Mouse (Mus musculus) left cerebral cortex, postnatal 4 days (tissue): Measurements from ENCODE around the gene Ddr2. TPM values are rescaled to one million over a fixed set of nuclear protein-coding genes. Genes with fewer than 3 reads are reported as not detected.
"Not testable (repeated sequence)": the region's sequence is repeated elsewhere in the genome, so short reads cannot be mapped to it uniquely, and the experiment has no call there.

Source experiments
- DNase-seq: peaks from one replicate; pipeline ENCODE4 v3.0.0-alpha.2; 2022
- intact Hi-C: fragments of 180-260 bp; cut with DNase I; formaldehyde crosslinking; loops from one replicate; pipeline ENCODE4 v1.15.1; 2025
- total RNA-seq, 2 experiments: library from RNA; stranded (reverse); gene quantifications; 2 replicates each; pipeline ENCODE4 v1.2.3; 2021

Ddr2 gene
- total RNA-seq, 2 experiments from 2014 or later, result 9.0 to 10.5 TPM

DNA sequence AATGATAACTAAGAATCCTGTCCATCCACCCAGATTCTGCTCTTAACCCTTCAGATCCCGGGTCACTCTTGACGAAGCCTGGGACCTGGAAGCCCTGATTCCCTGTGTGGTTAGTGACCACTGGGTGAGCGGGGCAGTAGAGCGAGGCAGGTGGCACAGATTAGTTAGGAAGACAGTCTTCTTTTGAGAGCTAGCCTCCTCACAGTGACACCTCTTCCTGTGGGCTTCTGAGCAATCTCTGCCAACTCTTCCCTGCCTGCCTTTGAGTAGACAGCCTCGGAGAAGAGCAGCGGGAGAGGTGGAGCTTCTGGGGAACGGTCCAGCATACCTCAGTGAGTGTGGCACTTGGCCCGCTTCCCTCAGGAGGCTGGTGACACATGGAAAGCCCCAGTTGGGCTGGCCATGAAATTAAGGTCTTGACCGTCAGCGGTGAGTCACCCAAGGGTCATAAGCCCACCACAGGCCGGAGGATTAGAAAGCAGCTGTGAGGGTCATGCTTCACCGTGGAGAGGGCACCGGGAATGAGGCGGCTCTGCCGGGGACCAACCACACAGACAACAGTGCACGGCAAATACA lies 1.2 kb upstream of the Ddr2 start:
- intact Hi-C loops, result no loop called here
- peak; percentile 50 for DNase-seq

DNA sequence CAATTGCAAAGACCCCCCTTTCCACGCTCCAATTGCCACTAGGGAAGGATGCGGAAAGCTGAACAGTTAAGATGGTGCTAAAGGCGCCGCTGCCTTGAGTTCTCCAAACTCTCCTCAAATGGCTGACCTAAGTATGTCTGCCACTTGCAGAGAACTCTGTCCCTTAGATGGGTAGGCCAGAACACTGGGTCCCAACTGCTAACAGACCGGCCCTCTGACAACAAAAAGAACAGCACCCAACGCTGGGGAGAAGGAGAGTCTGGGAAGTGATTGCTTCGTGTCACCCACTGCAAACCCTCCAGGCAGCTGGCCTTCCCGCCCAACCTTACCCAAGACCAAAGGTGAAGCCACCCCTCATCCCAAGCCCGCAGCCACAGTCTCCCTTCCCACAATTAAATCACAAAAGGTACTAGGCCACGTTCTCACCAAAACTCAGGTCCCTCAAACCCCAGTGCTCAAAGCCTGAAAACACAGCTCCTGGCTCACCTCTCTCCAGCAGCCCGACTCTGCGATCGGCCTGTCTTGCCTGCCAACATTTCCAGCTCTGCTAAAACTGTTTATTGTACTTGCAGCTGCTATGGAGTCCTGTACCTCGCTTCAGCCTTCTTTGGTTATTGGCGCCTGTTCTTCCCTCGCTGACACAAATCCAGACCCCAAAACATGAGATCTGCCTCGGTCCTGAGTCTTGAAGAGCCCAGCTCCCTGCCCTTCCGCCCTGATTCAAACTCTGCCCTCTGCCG lies 616 bp downstream of the Ddr2 start:
- intact Hi-C loops, result no loop called here
- no peak for DNase-seq

DNA sequence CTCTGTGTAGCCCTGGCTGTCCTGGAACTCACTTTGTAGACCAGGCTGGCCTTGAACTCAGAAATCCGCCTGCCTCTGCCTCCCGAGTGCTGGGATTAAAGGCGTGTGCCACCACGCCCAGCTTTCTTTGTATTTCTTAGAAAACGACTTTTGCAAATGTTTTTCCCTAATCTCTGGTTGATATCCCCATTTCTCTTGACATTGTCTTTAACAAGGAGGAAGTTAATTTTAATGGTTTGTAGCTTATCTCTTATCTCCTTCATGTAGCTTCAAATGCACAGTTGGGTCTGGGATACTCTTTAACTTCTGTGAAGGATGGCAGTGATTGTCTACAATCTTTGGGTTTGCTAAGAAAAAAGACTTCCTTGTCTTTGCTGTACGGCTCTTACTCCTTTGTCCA lies 7.7 kb downstream of the Ddr2 start:
- intact Hi-C loops, DNase-seq: not testable (repeated sequence)

DNA sequence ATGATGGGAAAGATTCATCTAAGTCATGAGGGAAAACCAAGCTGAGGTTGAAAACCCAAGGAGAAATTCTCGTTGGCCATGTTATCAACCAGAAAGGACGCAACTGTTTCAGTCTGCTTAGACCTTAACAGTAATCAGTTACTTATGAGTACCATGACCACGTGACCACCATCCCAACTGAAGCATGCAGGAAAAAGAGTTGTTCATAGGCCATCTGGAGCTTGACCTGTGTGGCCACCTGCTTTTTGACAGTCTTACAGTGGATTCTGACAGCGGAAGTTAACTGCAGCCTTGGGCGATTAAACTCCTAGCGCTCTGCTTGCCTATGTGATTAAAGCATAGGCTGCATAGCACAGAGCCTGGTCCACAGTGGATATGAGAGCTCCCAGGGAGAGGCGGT lies 23.9 kb downstream of the Ddr2 start:
- intact Hi-C loops, result no loop called here
- no peak for DNase-seq

DNA sequence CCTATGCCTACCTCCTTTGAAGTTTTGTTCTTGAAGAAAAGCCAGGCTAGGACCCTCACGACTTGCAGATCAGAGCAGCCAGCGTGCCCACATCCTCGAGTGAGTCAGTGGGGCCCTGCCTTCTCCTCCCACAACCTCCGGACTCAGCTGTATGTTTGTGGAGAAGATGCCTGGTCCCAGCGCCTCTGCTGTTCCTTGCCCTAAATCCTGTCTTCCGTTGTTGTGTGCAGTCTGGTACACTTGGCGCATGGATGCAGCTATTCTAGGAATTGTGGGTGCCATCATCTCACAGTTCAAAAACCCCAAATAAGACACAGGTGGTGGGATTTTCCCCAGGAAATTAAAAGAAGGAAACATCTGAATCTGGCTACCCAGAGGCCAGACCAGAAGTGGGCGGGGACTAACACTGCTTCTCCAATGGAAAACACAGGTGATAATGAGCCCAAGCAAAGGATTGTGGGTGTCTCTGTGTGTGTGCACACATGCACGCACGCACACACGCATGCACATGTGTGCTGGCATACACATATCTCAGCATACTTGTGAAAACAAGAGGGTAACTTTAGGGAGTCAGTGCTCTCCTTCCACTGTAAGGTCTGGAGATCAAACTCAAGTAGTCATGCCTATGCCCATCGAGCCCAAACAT lies 26.3 kb downstream of the Ddr2 start:
- intact Hi-C loops, result no loop called here

DNA sequence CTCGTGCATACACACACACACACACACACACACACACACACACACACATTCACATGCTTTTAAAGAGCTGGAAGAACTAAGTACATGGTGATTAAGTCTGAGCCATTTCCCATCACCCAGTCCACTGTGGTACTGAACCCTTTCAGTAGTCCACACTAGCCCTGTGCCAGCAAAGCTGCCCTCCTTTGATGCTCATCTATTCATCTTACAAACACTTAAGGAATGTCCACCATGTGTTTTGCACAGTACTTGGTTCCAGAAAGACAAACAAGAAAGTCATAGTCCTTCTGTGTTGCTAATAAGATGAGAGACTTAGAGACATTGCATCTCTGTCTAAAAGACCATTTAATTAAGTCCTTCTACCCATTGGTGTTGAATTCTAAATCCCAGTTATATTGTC lies 29.7 kb downstream of the Ddr2 start:
- intact Hi-C loops, result no loop called here
- no peak for DNase-seq

More for the DNA sequence above, 26.3 kb downstream of the Ddr2 start:
- DNase-seq, result no peak

DNA sequence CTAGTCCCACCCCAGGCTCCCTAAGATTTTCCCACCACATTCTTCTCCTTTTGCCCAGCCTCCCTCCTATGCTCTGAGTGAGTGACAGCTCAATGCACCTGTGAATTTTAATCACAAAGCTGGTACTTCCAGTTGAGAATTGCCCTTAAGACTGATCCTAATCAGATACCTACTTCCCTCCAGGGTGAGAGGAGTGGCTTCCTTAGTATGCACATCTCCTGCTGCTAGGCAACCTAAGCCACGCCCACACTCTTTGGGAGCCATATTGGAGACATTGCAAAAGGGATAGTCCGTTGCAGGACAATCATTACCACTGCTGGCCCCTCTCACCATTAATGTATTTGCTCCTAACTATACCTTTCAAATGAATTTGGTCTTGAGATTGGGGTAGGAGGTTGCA lies 31.1 kb downstream of the Ddr2 start:
- intact Hi-C loops, result no loop called here
- DNase-seq, result no peak

DNA sequence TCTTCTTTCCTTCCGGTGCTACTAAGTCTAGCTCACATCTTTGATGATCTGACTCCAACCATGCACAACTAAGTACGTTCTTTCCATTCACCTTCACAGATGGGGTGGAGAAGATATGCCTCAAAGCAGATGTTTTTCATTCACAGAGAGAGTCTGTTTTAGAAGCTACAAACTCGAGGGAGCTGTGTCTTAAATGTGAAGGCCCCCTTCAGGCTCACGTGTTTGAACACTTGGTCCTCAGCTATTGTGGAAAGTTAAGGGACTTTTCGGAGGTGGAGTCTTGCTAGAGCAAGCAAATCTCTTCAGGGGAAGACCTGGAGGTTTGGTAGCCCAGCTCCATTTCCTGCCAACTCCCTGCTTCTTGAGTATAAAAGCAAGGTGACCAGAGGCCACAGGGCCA lies 34.2 kb downstream of the Ddr2 start:
- intact Hi-C loops, result no loop called here
- DNase-seq, result no peak

DNA sequence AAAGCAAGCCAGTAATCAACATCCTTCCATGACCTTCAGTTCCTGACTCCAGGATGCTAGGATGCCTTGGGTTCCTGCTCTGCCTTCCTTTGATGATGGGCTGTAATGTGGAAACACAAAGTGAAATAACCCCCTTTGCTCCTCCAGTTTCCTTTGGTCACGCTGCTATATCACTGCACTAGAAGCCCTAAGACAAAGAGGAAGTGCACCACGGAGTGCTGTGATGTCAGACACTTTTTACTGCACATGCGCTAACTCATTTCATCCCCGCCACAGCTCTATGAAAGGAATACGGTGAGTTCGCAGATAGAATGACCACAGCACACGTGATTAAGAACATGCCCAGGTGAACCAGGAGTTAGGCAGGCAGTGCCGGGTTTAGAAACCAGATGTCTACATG lies 36.8 kb downstream of the Ddr2 start:
- intact Hi-C loops, result no loop called here
- DNase-seq, result no peak

DNA sequence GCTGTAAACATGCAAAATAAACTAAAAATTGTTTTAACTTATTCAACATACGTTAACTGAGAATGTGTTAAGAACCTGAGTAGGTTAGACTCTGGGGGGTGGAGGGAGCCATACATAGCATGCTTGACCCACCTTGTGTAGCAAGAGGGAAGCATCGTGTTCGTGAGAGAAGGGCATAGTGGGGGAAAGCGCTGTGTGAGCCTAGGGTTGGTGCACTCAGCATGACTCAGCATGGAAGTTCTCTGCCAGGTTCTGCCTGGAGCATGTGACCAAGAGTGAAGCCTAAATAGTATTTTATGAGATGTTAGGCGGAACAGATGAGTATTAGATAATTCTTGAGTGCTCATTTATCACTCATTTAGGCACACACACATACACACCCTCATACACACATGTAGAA lies 41.4 kb downstream of the Ddr2 start:
- intact Hi-C loops, result no loop called here
- DNase-seq, result no peak

DNA sequence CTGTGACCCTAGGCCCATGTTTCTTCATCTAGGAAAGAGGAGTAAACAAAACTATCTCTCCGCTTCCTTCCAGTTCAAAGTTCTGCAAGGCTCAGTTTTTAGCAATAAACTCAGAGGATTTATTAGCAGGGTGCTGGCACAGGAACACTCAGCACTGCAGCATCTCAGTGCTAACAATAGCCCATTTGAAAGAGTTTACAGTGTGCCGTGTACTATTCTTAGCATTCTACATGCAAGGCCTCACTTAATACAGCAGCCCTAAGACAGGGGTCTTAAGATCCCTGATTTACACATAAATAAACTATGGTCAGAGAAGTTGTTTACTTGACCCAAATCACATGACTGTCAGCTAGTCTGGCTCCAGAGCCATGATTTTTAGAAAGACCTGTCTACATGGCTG lies 44.6 kb downstream of the Ddr2 start:
- DNase-seq, result no peak
- intact Hi-C loops, result no loop called here

DNA sequence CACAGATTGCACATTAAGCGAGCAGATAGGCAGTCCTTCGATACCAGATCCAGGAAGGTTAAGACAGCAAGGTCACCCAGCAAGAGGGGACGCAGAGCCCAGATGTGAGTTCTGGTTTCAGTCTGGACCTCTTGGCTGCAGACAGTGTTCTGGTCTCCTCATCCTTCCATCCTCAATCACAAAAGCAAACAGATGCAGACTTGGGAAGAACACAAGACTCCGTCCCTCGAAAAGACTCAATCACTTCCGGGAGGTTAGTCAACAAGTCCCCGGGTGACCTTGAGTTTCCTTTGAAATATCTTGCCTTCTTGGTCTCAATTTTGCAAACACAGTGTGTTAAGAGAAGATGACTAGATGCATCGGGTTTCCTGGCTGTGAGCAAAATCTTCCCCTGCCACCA lies 45.6 kb downstream of the Ddr2 start:
- intact Hi-C loops, result no loop called here

DNA sequence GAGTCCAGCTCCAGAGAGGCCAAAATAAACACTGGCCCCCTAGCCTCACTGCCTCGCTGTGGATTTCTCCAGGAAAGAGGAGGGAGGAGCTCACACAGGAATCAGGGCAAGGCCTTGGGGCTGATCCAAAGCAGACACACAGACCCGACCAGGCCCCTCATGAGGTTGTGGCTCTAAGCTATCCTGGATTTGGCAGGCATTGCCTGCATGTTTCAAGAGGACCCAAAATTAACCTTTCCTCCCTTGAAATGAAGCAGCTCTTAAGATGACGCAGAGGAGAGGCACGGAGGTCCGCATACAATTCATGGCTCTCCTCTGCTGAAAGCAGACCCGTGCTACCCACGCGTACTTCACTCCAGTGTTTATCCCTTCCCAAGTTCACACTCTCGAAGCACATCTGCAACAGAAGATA lies 46.5 kb downstream of the Ddr2 start:
- no peak for DNase-seq
- intact Hi-C loops, result no loop called here

More for the DNA sequence above, 45.6 kb downstream of the Ddr2 start:
- no peak for DNase-seq

DNA sequence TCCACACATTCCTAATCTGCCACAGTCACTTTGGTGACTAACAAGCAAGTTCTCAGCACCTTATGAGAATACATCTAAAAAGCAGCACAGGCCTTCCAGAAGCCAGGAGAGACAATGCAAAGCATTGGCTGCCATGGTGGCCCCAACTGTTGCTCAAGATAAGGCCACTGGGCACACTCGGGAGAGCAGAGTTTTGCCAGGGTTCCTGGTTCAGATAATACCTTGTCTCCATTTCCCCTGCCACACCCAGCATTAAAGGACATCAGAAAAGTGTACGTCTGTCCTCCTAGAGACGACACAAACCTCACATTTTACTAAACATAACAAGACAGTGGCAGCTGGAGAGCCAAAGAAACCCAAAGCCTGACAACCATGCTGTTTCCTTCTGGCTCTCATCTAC lies 50.3 kb downstream of the Ddr2 start:
- no peak for DNase-seq
- intact Hi-C loops, result no loop called here

DNA sequence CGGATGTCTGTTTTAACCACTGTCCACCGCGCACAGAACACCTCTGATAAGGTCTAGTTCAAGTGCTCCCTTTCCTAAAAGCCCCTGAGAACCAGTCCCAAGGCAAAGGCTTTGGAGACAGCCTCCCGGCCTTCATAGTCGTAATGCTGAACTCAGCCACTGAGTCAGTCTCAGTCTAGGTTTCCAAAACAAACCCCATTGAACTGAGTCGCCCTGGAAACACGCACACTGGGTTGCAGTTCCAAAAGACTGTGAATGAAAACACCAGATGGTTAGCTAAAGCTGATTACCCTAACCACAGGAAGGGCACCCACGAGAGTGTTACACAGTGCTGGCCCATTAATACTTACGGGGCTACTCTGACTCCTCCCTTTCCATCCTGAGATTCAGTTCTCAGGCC lies 51.2 kb downstream of the Ddr2 start:
- intact Hi-C loops, result no loop called here
- no peak for DNase-seq

DNA sequence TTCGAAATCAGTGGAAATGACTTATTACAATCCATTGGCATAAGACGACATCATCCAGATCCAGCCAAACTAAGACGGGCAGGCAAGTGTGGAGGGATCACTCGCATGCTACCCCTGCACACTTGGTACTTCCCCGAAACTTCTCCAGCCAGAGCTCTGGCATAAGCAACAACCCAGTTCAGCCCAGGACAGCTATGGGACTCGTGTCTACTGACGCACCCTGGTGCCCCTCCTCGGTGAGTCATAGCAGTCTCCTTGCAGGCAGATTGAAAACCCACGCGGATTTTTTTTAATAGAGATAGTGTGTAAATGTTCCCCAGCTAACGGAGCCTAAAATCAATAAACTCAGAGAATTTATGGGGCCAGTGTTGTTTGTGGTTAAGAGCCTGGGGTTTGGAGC lies 52.5 kb downstream of the Ddr2 start:
- intact Hi-C loops, result no loop called here
- no peak for DNase-seq

DNA sequence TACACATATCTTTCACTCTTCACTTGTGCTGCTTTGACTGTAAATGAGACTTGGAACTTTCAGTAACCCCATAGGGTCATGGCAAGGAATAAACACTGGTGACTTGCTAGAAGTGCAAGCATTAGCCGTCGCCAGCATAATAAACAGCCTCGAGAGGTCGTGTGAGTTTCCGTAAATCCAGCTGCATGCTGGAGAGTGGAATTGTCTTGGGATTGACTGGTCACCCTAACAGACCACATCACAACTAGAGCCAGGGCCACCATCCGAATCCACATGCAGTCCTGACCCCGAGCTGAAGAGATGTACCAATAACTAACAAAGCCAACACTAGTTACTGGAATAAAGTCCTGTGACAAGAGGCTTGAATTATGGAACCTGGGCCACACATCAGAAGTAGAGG lies 53.0 kb downstream of the Ddr2 start:
- DNase-seq, result no peak
- intact Hi-C loops, result no loop called here

DNA sequence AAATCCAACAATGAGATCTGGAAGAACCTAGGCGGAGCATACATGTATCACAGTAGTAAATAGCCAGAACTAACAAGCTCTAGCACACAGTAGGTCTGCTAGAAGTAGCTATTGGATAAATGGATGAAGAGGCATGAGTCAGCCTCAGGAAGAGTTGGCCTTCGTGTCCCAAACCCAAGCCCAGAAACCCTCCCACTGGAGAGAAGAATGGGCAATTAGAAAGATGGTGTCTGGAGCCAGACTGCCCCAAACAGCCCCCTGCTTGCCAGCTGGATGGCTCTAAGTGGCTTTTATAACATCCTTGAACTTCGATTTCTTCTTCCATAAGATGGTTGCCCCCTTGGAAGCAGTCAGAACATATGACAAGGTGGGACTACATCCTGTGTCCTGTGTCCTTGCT lies 53.6 kb downstream of the Ddr2 start:
- DNase-seq, result no peak
- intact Hi-C loops, result no loop called here

DNA sequence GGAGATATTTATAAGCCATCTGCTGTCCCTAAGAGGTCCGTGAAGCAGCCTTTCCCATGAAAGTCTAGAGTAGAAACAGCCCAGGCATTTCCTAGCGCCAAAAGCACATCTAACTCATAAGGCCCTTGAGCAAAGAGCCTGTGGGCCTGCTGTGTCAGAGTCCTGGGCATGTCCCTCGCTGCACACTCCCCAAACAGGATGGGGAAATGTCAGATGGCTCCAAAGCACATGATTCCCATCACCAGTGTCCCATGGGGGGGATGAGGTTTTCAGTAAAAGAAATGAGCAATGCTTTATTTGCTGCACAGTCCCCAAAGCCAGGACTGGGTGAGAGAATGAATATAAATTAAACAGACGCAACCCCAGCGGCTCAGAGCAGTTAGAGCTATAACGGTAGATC lies 54.3 kb downstream of the Ddr2 start:
- intact Hi-C loops, result no loop called here
- no peak for DNase-seq

DNA sequence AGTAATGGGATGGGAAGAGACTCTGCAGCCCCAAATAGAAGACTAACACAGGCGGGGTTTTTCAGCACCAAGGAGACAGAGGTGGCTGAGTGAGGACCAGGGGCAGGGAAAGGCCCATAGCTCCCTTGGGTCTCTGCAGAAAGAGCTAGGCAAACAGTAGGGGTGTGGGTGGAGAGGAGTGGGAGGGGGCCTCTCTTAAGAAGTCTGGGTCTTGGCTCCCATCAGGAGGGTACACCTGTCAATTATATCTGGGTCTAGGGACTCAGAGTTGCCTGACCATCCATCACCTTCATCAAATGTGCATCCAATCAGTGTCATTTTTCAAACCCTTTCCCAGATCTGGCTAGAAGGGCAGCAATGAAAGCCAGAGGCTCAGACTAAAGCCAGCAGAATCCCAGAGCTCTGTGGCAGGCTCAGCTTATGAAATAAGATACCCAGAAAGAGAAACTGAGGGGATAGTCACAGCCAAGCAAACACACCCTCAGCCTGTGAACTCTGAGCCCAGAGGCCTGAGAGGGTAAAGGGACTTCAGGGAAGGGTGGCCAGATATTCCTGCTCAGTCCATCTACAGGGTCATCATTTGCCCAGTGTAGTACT lies 58.0 kb downstream of the Ddr2 start:
- intact Hi-C loops, result no loop called here
- DNase-seq, result no peak

DNA sequence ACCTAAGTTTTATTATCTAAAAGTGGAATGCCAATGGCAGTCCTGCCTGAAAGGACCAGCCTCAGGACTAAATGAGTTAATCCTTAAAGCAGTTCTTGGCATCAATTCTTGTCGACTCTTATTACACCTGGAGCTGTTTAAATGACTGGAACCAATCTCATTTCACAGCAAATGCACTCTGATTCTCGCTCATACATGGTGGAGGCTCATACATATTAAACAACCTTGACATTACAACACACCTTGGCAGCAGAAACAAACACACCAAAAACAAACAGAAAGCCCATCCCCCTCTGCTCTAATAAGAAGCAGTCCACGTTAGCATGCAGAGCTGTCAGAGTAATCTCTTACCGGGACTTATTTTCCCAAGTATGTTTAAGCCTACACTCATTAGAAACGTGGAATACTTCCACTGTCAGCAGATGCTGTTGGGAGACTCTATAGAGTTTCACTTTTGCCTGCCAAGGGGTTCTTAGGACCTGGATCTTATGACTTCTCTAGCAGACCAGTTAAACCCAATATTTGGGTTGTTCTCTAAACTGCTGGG lies 58.9 kb downstream of the Ddr2 start:
- intact Hi-C loops, result no loop called here
- DNase-seq, result no peak

DNA sequence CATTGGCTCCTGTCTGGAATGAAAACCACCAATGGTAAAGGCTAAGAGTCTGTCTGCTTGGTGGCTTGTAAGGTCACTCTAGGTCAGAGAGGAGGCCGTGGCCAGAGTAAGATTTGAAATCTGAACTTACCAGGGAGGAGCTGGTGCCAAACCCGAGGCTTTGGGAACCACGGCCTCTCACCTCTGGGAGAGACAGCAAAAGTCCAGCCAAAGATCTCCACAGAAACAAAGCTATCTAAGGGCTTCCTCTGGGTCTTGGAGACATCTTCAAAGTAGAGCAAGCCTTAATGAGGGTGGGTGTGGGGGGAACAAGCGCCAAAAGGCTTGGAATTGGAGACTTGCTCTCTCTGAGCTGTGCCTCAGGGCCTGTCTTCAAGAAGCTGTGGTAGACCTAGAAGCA lies 62.1 kb downstream of the Ddr2 start:
- DNase-seq, result no peak
- intact Hi-C loops, result no loop called here
